Mouse (Mus musculus): ENCODE results near the gene Smarcc2. TPM values are rescaled to one million over a fixed set of nuclear protein-coding genes. Genes with fewer than 3 reads are reported as not detected.

Smarcc2 gene
- polyA plus RNA-seq, 2 experiments: 98.0 to 216 TPM

DNA sequence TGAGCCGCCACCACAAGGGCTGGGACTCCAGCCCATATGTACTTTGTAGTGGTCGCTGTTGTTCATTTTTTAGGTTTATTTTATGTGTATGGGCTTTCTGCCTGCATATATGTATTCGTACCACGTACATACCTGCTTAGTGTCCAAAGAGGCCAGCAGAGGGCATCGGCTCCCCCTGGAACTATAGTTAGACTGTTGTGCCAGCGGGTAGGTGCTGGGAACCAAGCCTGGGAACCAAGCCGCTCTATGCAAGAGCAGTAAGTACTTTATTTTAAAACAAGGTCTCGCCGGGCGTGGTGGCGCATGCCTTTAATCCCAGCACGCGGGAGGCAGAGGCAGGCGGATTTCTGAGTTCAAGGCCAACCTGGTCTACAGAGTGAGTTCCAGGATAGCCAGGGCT lies 46.9 kb downstream of the Smarcc2 start:
- 93% methylated on average over 14 of the region's 14 CpGs for WGBS
- Histone ChIP-seq H3K4me1 (ENCODE audit: control insufficient read depth, insufficient read depth, low read length) (no peaks in the 10 kb centered on the region), H3K27ac (replicated peaks; ENCODE audit: low read depth, low read length) (no peak overlapping the region), H3K9me3 (ENCODE audit: control insufficient read depth, low read length) (no peaks in the 10 kb centered on the region), H3K36me3 (ENCODE audit: control insufficient read depth, insufficient read depth, low read length) (peaks cover 17% of the 10 kb centered on the region; the same call in 1 of the 2 replicates), H3K4me2 (replicated peaks; ENCODE audit: low read depth, low read length, severe bottlenecking) (no peak overlapping the region), H3K4me3 (replicated peaks; ENCODE audit: low read length) (no peak overlapping the region), H3K27me3 (ENCODE audit: control insufficient read depth, insufficient read depth, low read length) (no peaks in the 10 kb centered on the region), H3K9ac (ENCODE audit: low read depth, low read length, severe bottlenecking) (no peak overlapping the region)
- no peak for DNase-seq (ENCODE audit: low spot score)
- ATAC-seq (ENCODE audit: low FRiP score, low read depth): no peak
- no peak for TF ChIP-seq POLR2A (IDR thresholded peaks at IDR 0.05; ENCODE audit: borderline replicate concordance, extremely low read depth, insufficient read depth, insufficient read length)

DNA sequence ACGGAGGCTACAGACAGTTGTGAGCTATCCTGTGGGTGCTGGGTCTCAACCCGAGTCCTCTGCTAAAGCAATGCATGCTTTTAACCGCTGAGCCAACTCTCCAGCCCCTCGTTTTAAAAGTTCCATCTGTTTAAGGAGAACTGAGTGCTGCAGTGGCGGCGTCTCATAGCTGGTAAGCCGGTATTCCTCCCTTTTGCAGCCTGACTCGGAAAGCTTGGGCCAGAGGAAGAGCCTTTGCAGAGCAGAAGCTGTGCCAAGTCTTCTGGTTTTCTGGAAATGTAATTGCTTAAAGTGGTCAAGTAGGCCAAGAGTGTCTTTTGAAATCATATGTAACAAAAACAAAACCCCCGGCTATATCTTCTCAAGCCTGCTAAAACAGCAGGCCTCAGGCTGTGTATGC lies 49.2 kb downstream of the Smarcc2 start:
- no peaks in the 10 kb centered on the region for H3K27me3 ChIP-seq (ENCODE audit: control insufficient read depth, insufficient read depth, low read length)
- H3K4me2 ChIP-seq (replicated peaks; ENCODE audit: low read depth, low read length, severe bottlenecking): no peak overlapping the region
- ATAC-seq (ENCODE audit: low FRiP score, low read depth) (no peak), DNase-seq (ENCODE audit: low spot score) (no peak)
- no peak overlapping the region for H3K27ac ChIP-seq (replicated peaks; ENCODE audit: low read depth, low read length)
- no peak for TF ChIP-seq POLR2A (IDR thresholded peaks at IDR 0.05; ENCODE audit: borderline replicate concordance, extremely low read depth, insufficient read depth, insufficient read length)
- H3K4me3 ChIP-seq (replicated peaks; ENCODE audit: low read length): no peak overlapping the region
- no peaks in the 10 kb centered on the region for H3K4me1 ChIP-seq (ENCODE audit: control insufficient read depth, insufficient read depth, low read length)
- WGBS: 66% methylated on average over 9 of the region's 9 CpGs
- no peak overlapping the region for H3K9ac ChIP-seq (ENCODE audit: low read depth, low read length, severe bottlenecking)
- peaks cover 33% of the 10 kb centered on the region for H3K36me3 ChIP-seq (ENCODE audit: control insufficient read depth, insufficient read depth, low read length)
- H3K9me3 ChIP-seq (ENCODE audit: control insufficient read depth, low read length): no peaks in the 10 kb centered on the region

DNA sequence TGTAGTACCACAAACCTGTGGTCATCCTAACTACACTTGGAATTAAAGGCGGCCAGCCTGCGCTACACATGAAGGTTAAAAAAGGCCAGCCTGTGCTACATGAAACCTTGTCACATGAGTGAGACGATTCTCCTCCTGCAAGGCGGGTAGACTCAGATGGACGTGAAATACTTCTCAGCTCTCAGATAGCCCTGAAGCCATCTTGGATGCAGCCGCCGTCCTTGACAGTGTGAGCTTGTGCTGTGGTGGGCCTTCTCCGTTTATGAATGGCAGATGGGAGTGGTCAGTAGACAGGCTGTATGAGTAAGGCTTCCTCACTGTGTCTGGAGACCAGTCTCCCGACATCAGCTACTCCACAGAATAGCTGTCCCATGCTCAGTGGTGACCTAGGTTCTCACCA lies 50.2 kb downstream of the Smarcc2 start:
- Histone ChIP-seq H3K27me3 (ENCODE audit: control insufficient read depth, insufficient read depth, low read length) (no peaks in the 10 kb centered on the region), H3K4me3 (replicated peaks; ENCODE audit: low read length) (no peak overlapping the region), H3K9me3 (ENCODE audit: control insufficient read depth, low read length) (no peaks in the 10 kb centered on the region), H3K4me2 (replicated peaks; ENCODE audit: low read depth, low read length, severe bottlenecking) (no peak overlapping the region), H3K36me3 (ENCODE audit: control insufficient read depth, insufficient read depth, low read length) (peaks cover 41% of the 10 kb centered on the region), H3K27ac (replicated peaks; ENCODE audit: low read depth, low read length) (no peak overlapping the region), H3K4me1 (ENCODE audit: control insufficient read depth, insufficient read depth, low read length) (no peaks in the 10 kb centered on the region), H3K9ac (ENCODE audit: low read depth, low read length, severe bottlenecking) (no peak overlapping the region)
- WGBS: 89% methylated on average over 9 of the region's 9 CpGs
- no peak for TF ChIP-seq POLR2A (IDR thresholded peaks at IDR 0.05; ENCODE audit: borderline replicate concordance, extremely low read depth, insufficient read depth, insufficient read length)
- ATAC-seq (ENCODE audit: low FRiP score, low read depth) (no peak), DNase-seq (ENCODE audit: low spot score) (no peak)

DNA sequence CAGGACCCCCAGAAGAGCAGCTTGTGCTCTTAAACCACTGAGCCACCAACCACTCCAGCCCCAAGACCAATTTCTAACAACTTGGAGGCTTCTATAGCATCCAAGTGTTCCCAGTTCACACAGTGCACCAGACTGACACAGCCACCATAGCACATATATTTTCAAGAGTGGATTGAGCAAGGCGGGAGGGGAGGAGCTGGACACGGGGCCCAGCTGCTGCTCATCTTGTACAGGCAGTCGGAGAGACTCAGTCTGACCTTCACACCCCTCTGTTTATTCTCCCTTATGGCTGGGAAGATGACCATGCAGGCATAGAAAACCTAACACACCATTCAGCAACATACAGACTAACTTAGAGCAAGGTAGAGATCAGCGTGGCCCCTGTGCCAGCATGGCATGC lies 50.8 kb downstream of the Smarcc2 start:
- H3K4me2 ChIP-seq (replicated peaks; ENCODE audit: low read depth, low read length, severe bottlenecking): no peak overlapping the region
- no peaks in the 10 kb centered on the region for H3K27me3 ChIP-seq (ENCODE audit: control insufficient read depth, insufficient read depth, low read length)
- no peak for ATAC-seq (ENCODE audit: low FRiP score, low read depth)
- peaks cover 43% of the 10 kb centered on the region for H3K36me3 ChIP-seq (ENCODE audit: control insufficient read depth, insufficient read depth, low read length)
- no peaks in the 10 kb centered on the region for H3K9me3 ChIP-seq (ENCODE audit: control insufficient read depth, low read length)
- H3K4me3 ChIP-seq (replicated peaks; ENCODE audit: low read length): no peak overlapping the region
- no peak for DNase-seq (ENCODE audit: low spot score)
- H3K4me1 ChIP-seq (ENCODE audit: control insufficient read depth, insufficient read depth, low read length): no peaks in the 10 kb centered on the region
- TF ChIP-seq POLR2A (IDR thresholded peaks at IDR 0.05; ENCODE audit: borderline replicate concordance, extremely low read depth, insufficient read depth, insufficient read length): no peak
- no peak overlapping the region for H3K9ac ChIP-seq (ENCODE audit: low read depth, low read length, severe bottlenecking)
- H3K27ac ChIP-seq (replicated peaks; ENCODE audit: low read depth, low read length): no peak overlapping the region
- 86% methylated on average over 4 of the region's 4 CpGs for WGBS

DNA sequence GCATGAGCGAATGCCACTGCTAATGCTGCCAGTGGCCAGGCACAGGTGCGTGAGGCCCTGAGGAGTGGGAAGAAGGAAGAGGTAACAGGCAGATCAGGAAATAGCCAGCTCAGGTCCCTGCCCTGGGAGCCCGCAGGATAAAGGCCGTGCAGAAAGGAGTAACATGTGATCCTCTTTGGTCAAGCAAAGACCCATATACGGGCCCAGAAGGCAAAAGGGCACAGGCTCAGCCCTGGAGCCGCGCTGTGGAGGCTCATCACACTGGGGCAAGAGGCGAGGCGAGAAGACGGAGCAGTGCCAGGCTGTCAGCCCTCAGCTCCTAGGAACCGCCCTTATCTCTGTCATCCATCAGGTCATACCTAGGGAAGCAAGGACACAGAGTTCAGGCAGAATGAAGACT lies 51.3 kb downstream of the Smarcc2 start:
- Histone ChIP-seq H3K36me3 (ENCODE audit: control insufficient read depth, insufficient read depth, low read length) (peaks cover 47% of the 10 kb centered on the region), H3K4me3 (replicated peaks; ENCODE audit: low read length) (no peak overlapping the region), H3K9me3 (ENCODE audit: control insufficient read depth, low read length) (no peaks in the 10 kb centered on the region), H3K27me3 (ENCODE audit: control insufficient read depth, insufficient read depth, low read length) (no peaks in the 10 kb centered on the region), H3K27ac (replicated peaks; ENCODE audit: low read depth, low read length) (no peak overlapping the region), H3K4me2 (replicated peaks; ENCODE audit: low read depth, low read length, severe bottlenecking) (no peak overlapping the region), H3K4me1 (ENCODE audit: control insufficient read depth, insufficient read depth, low read length) (no peaks in the 10 kb centered on the region), H3K9ac (ENCODE audit: low read depth, low read length, severe bottlenecking) (no peak overlapping the region)
- WGBS: 83% methylated on average over 11 of the region's 11 CpGs
- ATAC-seq (ENCODE audit: low FRiP score, low read depth) (no peak), DNase-seq (ENCODE audit: low spot score) (no peak)
- no peak for TF ChIP-seq POLR2A (IDR thresholded peaks at IDR 0.05; ENCODE audit: borderline replicate concordance, extremely low read depth, insufficient read depth, insufficient read length)

DNA sequence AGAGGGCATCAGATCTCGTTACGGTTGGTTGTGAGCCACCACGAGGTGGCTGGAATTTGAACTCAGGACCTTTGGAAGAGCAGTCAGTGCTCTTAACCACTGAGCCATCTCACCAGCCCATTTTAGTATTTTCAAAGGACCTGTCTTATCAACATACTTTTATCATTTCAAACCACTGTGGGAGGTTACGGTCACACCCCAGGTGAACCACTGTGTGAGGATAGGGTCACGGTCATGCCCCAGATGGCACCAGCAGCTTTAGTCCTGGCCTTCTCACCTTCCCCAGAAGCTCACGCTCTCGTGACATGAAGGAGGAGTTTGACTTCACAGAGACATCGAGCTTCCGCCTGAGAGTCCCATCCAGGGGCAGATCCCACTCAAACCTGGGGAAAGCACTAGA lies 52.1 kb downstream of the Smarcc2 start:
- H3K4me3 ChIP-seq (replicated peaks; ENCODE audit: low read length): no peak overlapping the region
- ATAC-seq (ENCODE audit: low FRiP score, low read depth) (no peak), DNase-seq (ENCODE audit: low spot score) (no peak)
- no peak overlapping the region for H3K4me2 ChIP-seq (replicated peaks; ENCODE audit: low read depth, low read length, severe bottlenecking)
- H3K4me1 ChIP-seq (ENCODE audit: control insufficient read depth, insufficient read depth, low read length): no peaks in the 10 kb centered on the region
- TF ChIP-seq POLR2A (IDR thresholded peaks at IDR 0.05; ENCODE audit: borderline replicate concordance, extremely low read depth, insufficient read depth, insufficient read length): no peak
- no peak overlapping the region for H3K27ac ChIP-seq (replicated peaks; ENCODE audit: low read depth, low read length)
- H3K36me3 ChIP-seq (ENCODE audit: control insufficient read depth, insufficient read depth, low read length): peaks cover 50% of the 10 kb centered on the region
- 86% methylated on average over 9 of the region's 9 CpGs for WGBS
- H3K9ac ChIP-seq (ENCODE audit: low read depth, low read length, severe bottlenecking): no peak overlapping the region
- H3K27me3 ChIP-seq (ENCODE audit: control insufficient read depth, insufficient read depth, low read length): no peaks in the 10 kb centered on the region; the same call in 1 of the 2 replicates
- no peaks in the 10 kb centered on the region for H3K9me3 ChIP-seq (ENCODE audit: control insufficient read depth, low read length)
